In genomic region chr5:149007295-149007646, GRCm38 (mm10) we compare ENCODE assay signal across 8 mouse cellular contexts. TPM values are rescaled to one million over a fixed set of nuclear protein-coding genes. Genes with fewer than 3 reads are reported as not detected.
DNase-seq lines count a peak whose midpoint lies in the region; ATAC-seq and TF ChIP-seq lines count a peak whose summit lies in the region.

No protein-coding gene starts in this region.

- H3K27ac ChIP-seq in cerebellum, adult 2 months (ENCODE audit: insufficient read depth, low read length), result no peak overlapping the region; the same call in 1 of the 2 replicates
- no peak overlapping the region for H3K27ac ChIP-seq in MEL (ENCODE audit: control insufficient read depth, low read depth, low read length)
- peak overlapping the region; percentile 70 for H3K27ac ChIP-seq in heart, postnatal 0 days (ENCODE audit: low read depth)
- H3K27ac ChIP-seq in liver, embryonic 16.5 days (ENCODE audit: low read length), result peak overlapping the region; percentile 40; the same call in 1 of the 2 replicates

- no peak for TF ChIP-seq POLR2A in cerebellum, adult 2 months (IDR thresholded peaks at IDR 0.05; ENCODE audit: borderline replicate concordance, insufficient read depth, low read length)
- no peak for TF ChIP-seq POLR2A in MEL (IDR thresholded peaks at IDR 0.05; ENCODE audit: control insufficient read depth in 1 of 2, insufficient read depth in 1 of 2, low read depth in 1 of 2, low read length in 2 of 2, poor library complexity in 1 of 2)

- H3K4me2 ChIP-seq in heart, postnatal 0 days (ENCODE audit: low read depth, low read length), result peak overlapping the region; percentile 64
- peak overlapping the region; percentile 38 for H3K4me2 ChIP-seq in liver, embryonic 16.5 days (ENCODE audit: low read depth, low read length)

- peak overlapping the region; percentile 48 for H3K9ac ChIP-seq in MEL (ENCODE audit: control insufficient read depth, low read depth, low read length, poor library complexity, severe bottlenecking)
- H3K9ac ChIP-seq in heart, postnatal 0 days (replicated peaks; ENCODE audit: low read depth, low read length), result peak overlapping the region; percentile 50
- H3K9ac ChIP-seq in liver, embryonic 16.5 days (ENCODE audit: low read depth, low read length), result no peak overlapping the region; the same call in 1 of the 2 replicates

- no peak for TF ChIP-seq RAD21 in MEL (IDR thresholded peaks at IDR 0.05; ENCODE audit: low read depth, low read length)

- no peak overlapping the region for H3K4me3 ChIP-seq in cerebellum, adult 2 months (replicated peaks; ENCODE audit: insufficient read depth, low read depth, low read length)
- peak overlapping the region; percentile 38 to 40 for H3K4me3 ChIP-seq in MEL (ENCODE audit: control insufficient read depth in 1 of 2, insufficient read depth in 1 of 2, low read depth in 2 of 2, low read length in 2 of 2)
- H3K4me3 ChIP-seq in heart, postnatal 0 days (ENCODE audit: low read depth, low read length), result peak overlapping the region; percentile 29
- H3K4me3 ChIP-seq in liver, embryonic 16.5 days (ENCODE audit: low read depth, low read length), result no peak overlapping the region

- peaks cover 0 to 6% of the 10 kb centered on the region in 2 experiments; a peak in 2 of 4 replicates for H3K36me3 ChIP-seq in MEL (ENCODE audit: control insufficient read depth in 1 of 2, insufficient read depth in 2 of 2, low read length in 2 of 2)
- H3K36me3 ChIP-seq in heart, postnatal 0 days (replicated peaks; ENCODE audit: control insufficient read depth, insufficient read depth, low read length), result no peaks in the 10 kb centered on the region
- no peaks in the 10 kb centered on the region; the same call in 1 of the 2 replicates for H3K36me3 ChIP-seq in liver, embryonic 16.5 days (ENCODE audit: control insufficient read depth, insufficient read depth)

- H3K9me3 ChIP-seq in MEL (replicated peaks; ENCODE audit: insufficient read depth, low read length), result no peaks in the 10 kb centered on the region
- H3K9me3 ChIP-seq in heart, postnatal 0 days (replicated peaks; ENCODE audit: control insufficient read depth, low read length), result no peaks in the 10 kb centered on the region
- H3K9me3 ChIP-seq in liver, embryonic 16.5 days (replicated peaks; ENCODE audit: control insufficient read depth, low read length), result no peaks in the 10 kb centered on the region

- TF ChIP-seq EP300 in MEL (IDR thresholded peaks at IDR 0.05; ENCODE audit: low read depth in 1 of 2, low read length in 2 of 2), result no peak
- no peak for TF ChIP-seq EP300 in heart, postnatal 0 days (IDR thresholded peaks at IDR 0.05; ENCODE audit: low read depth)

- H3K27me3 ChIP-seq in cerebellum, adult 2 months (ENCODE audit: control insufficient read depth, insufficient read depth, low read length), result no peaks in the 10 kb centered on the region
- no peaks in the 10 kb centered on the region for H3K27me3 ChIP-seq in MEL (ENCODE audit: control insufficient read depth in 1 of 2, insufficient read depth in 2 of 2, low read length in 2 of 2)
- H3K27me3 ChIP-seq in heart, postnatal 0 days (ENCODE audit: control insufficient read depth, insufficient read depth, low read length), result no peaks in the 10 kb centered on the region
- no peaks in the 10 kb centered on the region for H3K27me3 ChIP-seq in liver, embryonic 16.5 days (ENCODE audit: control insufficient read depth, insufficient read depth, low read depth, low read length)

- no peaks in the 10 kb centered on the region for H3K79me2 ChIP-seq in MEL (ENCODE audit: control insufficient read depth, insufficient read depth, low read length, poor library complexity)

- no peak for TF ChIP-seq CTCF in cerebellum, adult 2 months (IDR thresholded peaks at IDR 0.05; ENCODE audit: borderline replicate concordance, insufficient read depth, low read depth, low read length)
- TF ChIP-seq CTCF in MEL (IDR thresholded peaks at IDR 0.05 in 2 of 3, conservative IDR thresholded peaks at IDR 0.05 in 1 of 3; ENCODE audit: control insufficient read depth in 1 of 3, insufficient read depth in 1 of 3, low read depth in 2 of 3, low read length in 3 of 3, poor library complexity in 1 of 3, severe bottlenecking in 1 of 3), result no peak
- TF ChIP-seq CTCF in heart, postnatal 0 days (IDR thresholded peaks at IDR 0.05; ENCODE audit: low read depth), result no peak

- no peaks in the 10 kb centered on the region for H3K4me1 ChIP-seq in cerebellum, adult 2 months (ENCODE audit: control insufficient read depth, insufficient read depth, low read length)
- peaks cover 5 to 13% of the 10 kb centered on the region in 2 experiments for H3K4me1 ChIP-seq in MEL (ENCODE audit: control insufficient read depth in 1 of 2, insufficient read depth in 2 of 2, low read length in 2 of 2)
- peaks cover 4% of the 10 kb centered on the region; the same call in 1 of the 2 replicates for H3K4me1 ChIP-seq in heart, postnatal 0 days (ENCODE audit: control insufficient read depth, insufficient read depth)
- H3K4me1 ChIP-seq in liver, embryonic 16.5 days (ENCODE audit: control insufficient read depth, low read depth, low read length), result peaks cover 14% of the 10 kb centered on the region

- ATAC-seq in heart, postnatal 0 days (ENCODE audit: insufficient read depth, low read depth), result no peak
- ATAC-seq in liver, embryonic 16.5 days (ENCODE audit: low read depth), result no peak
- ATAC-seq in erythroblast, adult 5-6 weeks (replicated peaks; ENCODE audit: low FRiP score, poor library complexity, severe bottlenecking), result no peak

- DNase-seq in cerebellum, adult 2 months, result peak; percentile 17 to 18
- no peak for DNase-seq in cerebellum, adult 9-10 months
- DNase-seq in MEL (ENCODE audit: low read depth, low spot score), result no peak
- peak; percentile 22 for DNase-seq in heart, postnatal 0 days (ENCODE audit: low spot score)
- DNase-seq in adipocyte (ENCODE audit: low spot score), result no peak
- DNase-seq in MN1 (ENCODE audit: low spot score), result no peak

- WGBS in cerebellum, adult 2 months, result 70% methylated on average over 5 of the region's 5 CpGs
- WGBS in heart, postnatal 0 days, result 25% methylated on average over 5 of the region's 5 CpGs
- WGBS in liver, embryonic 16.5 days (ENCODE audit: insufficient replicate concordance), result 48% methylated on average over 5 of the region's 5 CpGs

TF ChIP-seq in MEL, 35 proteins besides CTCF, POLR2A, EP300 and RAD21:
- no peak for TF ChIP-seq CHD2 (IDR thresholded peaks at IDR 0.05; ENCODE audit: low read length)
- TF ChIP-seq MEF2A (IDR thresholded peaks at IDR 0.05; ENCODE audit: extremely low read depth, insufficient replicate concordance, low read depth, low read length, poor library complexity, severe bottlenecking), result 0 out of 2 replicates have a peak, but pooled peaks have one; percentile 21
- no peak for TF ChIP-seq USF1 (IDR thresholded peaks at IDR 0.05; ENCODE audit: low read depth, low read length)

RNA-seq across cellular contexts. Expression of gene Gm42791, which starts 12.3 kb away (rescaled TPM):
- not detected in 2 replicates for polyA plus RNA-seq in cerebellum, adult 2 months (2012; rRNA removed)
- total RNA-seq in MEL (2012; rRNA removed), result 1.2 TPM in 1 of 2 replicates, not detected in the other
- 1 to 10 TPM in 1 of 2 experiments, not detected in 1; 2.1 TPM for polyA plus RNA-seq in MEL (2012; ENCODE audit: insufficient read depth in 1 of 2, insufficient read length in 2 of 2, low read depth in 1 of 2, low replicate concordance in 2 of 2, missing spikeins in 1 of 2)
- not detected in 2 replicates for total RNA-seq in heart, postnatal 0 days (2014; rRNA removed; ENCODE audit: low replicate concordance)
- polyA plus RNA-seq in heart, postnatal 0 days (2015; fragmentation: Nextera tagmentation; extraction: Ambion mirVana), result 1.00 and 2.7 TPM in 2 replicates
- polyA plus RNA-seq in liver, embryonic 16.5 days (2015; fragmentation: Nextera tagmentation; extraction: Ambion mirVana), result 0.53 and 1.1 TPM in 2 replicates
- total RNA-seq in erythroblast, adult 5-6 weeks (2015; ENCODE audit: low replicate concordance), result 1.9 TPM in 1 of 2 replicates, not detected in the other
- total RNA-seq in erythroblast, adult 5-6 weeks (2017; ENCODE audit: low replicate concordance), result 14.2 TPM in 1 of 2 replicates, not detected in the other

Comparison
In these comparisons a context has a peak if more than half of its experiments do, and no peak if none do; other contexts are left out.
1. DNase-seq: peak in cerebellum, adult 2 months (2 of 2) and heart, postnatal 0 days (single experiment); none in cerebellum, adult 9-10 months (single experiment), MEL (single experiment), adipocyte (single experiment) and MN1 (single experiment).
2. H3K27ac ChIP-seq: peak in heart, postnatal 0 days (single experiment) and liver, embryonic 16.5 days (single experiment); none in cerebellum, adult 2 months (single experiment) and MEL (single experiment).
3. H3K4me3 ChIP-seq: peak in MEL (2 of 2) and heart, postnatal 0 days (single experiment); none in cerebellum, adult 2 months (single experiment) and liver, embryonic 16.5 days (single experiment).